Mouse (Mus musculus) kidney, embryonic 14.5 days (tissue): Measurements from ENCODE around the gene AL731706.1. TPM values are rescaled to one million over a fixed set of nuclear protein-coding genes. Genes with fewer than 3 reads are reported as not detected.

Source experiments
- polyA plus RNA-seq: library from polyadenylated mRNA; unstranded; fragments of >200 nt; fragmentation: Nextera tagmentation; extraction: Ambion mirVana; gene quantifications from 2 replicates; pipeline ENCODE4 v1.2.1, GENCODE M21; 2014

The AL731706.1 gene
- polyA plus RNA-seq, 1 experiment from 2014 or later = 32.0 TPM

Other genes with a start within 250 kb of the AL731706.1 start
- gene Snap25, start 177.9 kb downstream of the AL731706.1 start, polyA plus RNA-seq = 0.31 and 0.59 TPM in 2 replicates
- 40.6 and 44.1 TPM in 2 replicates for gene AL731706.2, start 5.7 kb downstream of the AL731706.1 start, polyA plus RNA-seq
- 6.8 and 7.8 TPM in 2 replicates for gene Slx4ip, start 171 bp downstream of the AL731706.1 start, polyA plus RNA-seq
- gene Mkks, start within 50 bp of the AL731706.1 start, polyA plus RNA-seq = 18.0 and 20.7 TPM in 2 replicates
- 36.6 and 56.2 TPM in 2 replicates for gene Jag1, start 225.3 kb upstream of the AL731706.1 start, polyA plus RNA-seq